In genomic region chr8:64784235-64784634, GRCm38 (mm10) we compare ENCODE assay signal across 21 mouse cellular contexts. TPM values are rescaled to one million over a fixed set of nuclear protein-coding genes. Genes with fewer than 3 reads are reported as not detected.
DNase-seq lines count a peak whose midpoint lies in the region; ATAC-seq and TF ChIP-seq lines count a peak whose summit lies in the region.
"Had no signal": no experiment of that assay in that cellular context is flagged by ENCODE, and none has a peak within 500 bp of the region (broad histone marks: within the 10 kb centered on the region; RNA-seq: fewer than 3 reads in every experiment).

No protein-coding gene starts in this region.

- WGBS in kidney, adult 2 months: 74% methylated on average over 5 of the region's 5 CpGs
- WGBS in kidney, embryonic 15.5 days: 81% methylated on average over 5 of the region's 5 CpGs
- WGBS in lung, postnatal 0 days: 66% methylated on average over 5 of the region's 5 CpGs
- 14% methylated on average over 5 of the region's 5 CpGs for WGBS in liver, embryonic 14.5 days (ENCODE audit: insufficient replicate concordance)
- WGBS in kidney, embryonic 14.5 days: 87% methylated on average over 5 of the region's 5 CpGs

- H3K27ac ChIP-seq in kidney, adult 2 months (ENCODE audit: insufficient read depth, low read depth, low read length): no peak overlapping the region
- H3K27ac ChIP-seq in kidney, embryonic 15.5 days: no peak overlapping the region
- H3K27ac ChIP-seq in lung, postnatal 0 days (ENCODE audit: low read length): no peak overlapping the region
- no peak overlapping the region for H3K27ac ChIP-seq in liver, embryonic 14.5 days
- H3K27ac ChIP-seq in kidney, embryonic 14.5 days (ENCODE audit: low read depth, low read length): no peak overlapping the region
- H3K27ac ChIP-seq: embryonic facial prominence, embryonic 13.5 days; forebrain, embryonic 12.5 days; heart, embryonic 13.5 days; hindbrain, embryonic 12.5 days had no signal

- H3K4me3 ChIP-seq in kidney, adult 2 months (ENCODE audit: insufficient read depth, low read depth, low read length): no peak overlapping the region
- H3K4me3 ChIP-seq in kidney, embryonic 15.5 days (replicated peaks): no peak overlapping the region
- H3K4me3 ChIP-seq in lung, postnatal 0 days (ENCODE audit: low read depth, low read length): no peak overlapping the region
- H3K4me3 ChIP-seq in liver, embryonic 14.5 days (ENCODE audit: insufficient read depth in 1 of 2, low read depth in 2 of 2, low read length in 2 of 2): no peak overlapping the region
- H3K4me3 ChIP-seq in kidney, embryonic 14.5 days (ENCODE audit: low read length): no peak overlapping the region
- H3K4me3 ChIP-seq: embryonic facial prominence, embryonic 13.5 days; forebrain, embryonic 12.5 days; heart, embryonic 13.5 days; hindbrain, embryonic 12.5 days had no signal

- no peaks in the 10 kb centered on the region for H3K27me3 ChIP-seq in kidney, adult 2 months (replicated peaks; ENCODE audit: control insufficient read depth, insufficient read depth, low read length)
- H3K27me3 ChIP-seq in kidney, embryonic 15.5 days: no peaks in the 10 kb centered on the region
- H3K27me3 ChIP-seq in lung, postnatal 0 days (replicated peaks; ENCODE audit: insufficient read depth, low read length): no peaks in the 10 kb centered on the region
- no peaks in the 10 kb centered on the region for H3K27me3 ChIP-seq in liver, embryonic 14.5 days (ENCODE audit: control insufficient read depth, insufficient read depth, low read length)
- H3K27me3 ChIP-seq in kidney, embryonic 14.5 days (ENCODE audit: control insufficient read depth, insufficient read depth, low read length): no peaks in the 10 kb centered on the region
- H3K27me3 ChIP-seq: CH12.LX; embryonic facial prominence, embryonic 13.5 days; forebrain, embryonic 12.5 days; heart, embryonic 13.5 days; hindbrain, embryonic 12.5 days had no signal

- DNase-seq in kidney, adult 2 months: peak; percentile 47
- no peak for DNase-seq in lung, postnatal 0 days (ENCODE audit: low spot score)
- DNase-seq in lung, postnatal 4 days: no peak
- DNase-seq in liver, embryonic 14.5 days (ENCODE audit: low read depth in 3 of 3, low spot score in 3 of 3): peak in 1 of 3 experiments; percentile 12
- no peak for DNase-seq in adrenal gland, postnatal 14 days
- DNase-seq: adrenal gland, postnatal 10 days; cerebellum, adult 18-20 months; cerebellum, adult 9-11 months; cerebellum, postnatal 36 days; gastrocnemius, postnatal 25 days; heart, postnatal 4 days had no signal

- TF ChIP-seq CTCF in kidney, adult 2 months (conservative IDR thresholded peaks at IDR 0.05; ENCODE audit: insufficient read depth, insufficient read length, low read depth, low read length): no peak
- TF ChIP-seq CTCF in lung, postnatal 0 days (IDR thresholded peaks at IDR 0.05): no peak
- no peak for TF ChIP-seq CTCF in liver, embryonic 14.5 days (IDR thresholded peaks at IDR 0.05; ENCODE audit: low read depth)

- no peaks in the 10 kb centered on the region for H3K9me3 ChIP-seq in kidney, embryonic 15.5 days (replicated peaks)
- no peaks in the 10 kb centered on the region for H3K9me3 ChIP-seq in lung, postnatal 0 days (ENCODE audit: low read length)
- H3K9me3 ChIP-seq in liver, embryonic 14.5 days (ENCODE audit: control insufficient read depth, low read length): no peaks in the 10 kb centered on the region
- H3K9me3 ChIP-seq in kidney, embryonic 14.5 days (ENCODE audit: control insufficient read depth, low read length): no peaks in the 10 kb centered on the region
- H3K9me3 ChIP-seq: embryonic facial prominence, embryonic 13.5 days; forebrain, embryonic 12.5 days; heart, embryonic 13.5 days; hindbrain, embryonic 12.5 days had no signal

- no peaks in the 10 kb centered on the region; the same call in 1 of the 2 replicates for H3K4me1 ChIP-seq in kidney, adult 2 months (ENCODE audit: control insufficient read depth, insufficient read depth, low read length)
- H3K4me1 ChIP-seq in kidney, embryonic 15.5 days: no peaks in the 10 kb centered on the region
- H3K4me1 ChIP-seq in lung, postnatal 0 days (ENCODE audit: insufficient read depth, low read depth, low read length): no peaks in the 10 kb centered on the region
- peaks cover 3 to 33% of the 10 kb centered on the region in 2 experiments; a peak in 3 of 4 replicates for H3K4me1 ChIP-seq in liver, embryonic 14.5 days (replicated peaks; ENCODE audit: control insufficient read depth in 2 of 2, insufficient read depth in 2 of 2, low read length in 1 of 2)
- no peaks in the 10 kb centered on the region for H3K4me1 ChIP-seq in kidney, embryonic 14.5 days (ENCODE audit: control insufficient read depth, insufficient read depth, low read length)
- H3K4me1 ChIP-seq: forebrain, embryonic 12.5 days; hindbrain, embryonic 12.5 days had no signal

- no peak for ATAC-seq in kidney, embryonic 15.5 days (replicated peaks; ENCODE audit: low FRiP score)
- ATAC-seq in lung, postnatal 0 days: no peak
- peak; percentile 52; the same call in 1 of the 2 replicates for ATAC-seq in liver, embryonic 14.5 days (ENCODE audit: insufficient read depth)
- ATAC-seq in megakaryocyte-erythroid progenitor cell, adult 5-6 weeks (replicated peaks; ENCODE audit: low FRiP score, low TSS enrichment, poor library complexity, severe bottlenecking): peak; percentile 46
- ATAC-seq in kidney, embryonic 14.5 days (ENCODE audit: low FRiP score, low TSS enrichment): no peak
- ATAC-seq: forebrain, embryonic 16.5 days; hindbrain, embryonic 16.5 days had no signal

- peak; percentile 28; the same call in 1 of the 2 replicates for TF ChIP-seq EP300 in lung, postnatal 0 days (IDR thresholded peaks at IDR 0.05)
- TF ChIP-seq EP300 in liver, embryonic 14.5 days (IDR thresholded peaks at IDR 0.05; ENCODE audit: low read depth): peak; percentile 46; the same call in 1 of the 2 replicates

- H3K4me2 ChIP-seq in kidney, embryonic 15.5 days: no peak overlapping the region
- H3K4me2 ChIP-seq in lung, postnatal 0 days (replicated peaks; ENCODE audit: low read depth, low read length): no peak overlapping the region
- no peak overlapping the region for H3K4me2 ChIP-seq in liver, embryonic 14.5 days (ENCODE audit: low read depth)
- H3K4me2 ChIP-seq in kidney, embryonic 14.5 days (replicated peaks; ENCODE audit: low read depth, low read length): no peak overlapping the region
- H3K4me2 ChIP-seq: embryonic facial prominence, embryonic 13.5 days; forebrain, embryonic 12.5 days; heart, embryonic 13.5 days; hindbrain, embryonic 12.5 days had no signal

- H3K9ac ChIP-seq in kidney, embryonic 15.5 days: no peak overlapping the region
- no peak overlapping the region for H3K9ac ChIP-seq in lung, postnatal 0 days (replicated peaks; ENCODE audit: low read depth)
- no peak overlapping the region for H3K9ac ChIP-seq in liver, embryonic 14.5 days (replicated peaks)
- H3K9ac ChIP-seq in kidney, embryonic 14.5 days (ENCODE audit: low read depth, low read length): no peak overlapping the region
- H3K9ac ChIP-seq: embryonic facial prominence, embryonic 13.5 days; forebrain, embryonic 12.5 days; heart, embryonic 13.5 days; hindbrain, embryonic 12.5 days had no signal

- H3K36me3 ChIP-seq in kidney, adult 2 months (ENCODE audit: control insufficient read depth, insufficient read depth, low read length): no peaks in the 10 kb centered on the region
- no peaks in the 10 kb centered on the region for H3K36me3 ChIP-seq in kidney, embryonic 15.5 days
- no peaks in the 10 kb centered on the region for H3K36me3 ChIP-seq in lung, postnatal 0 days (ENCODE audit: insufficient read depth, low read length)
- no peaks in the 10 kb centered on the region for H3K36me3 ChIP-seq in liver, embryonic 14.5 days (replicated peaks; ENCODE audit: control insufficient read depth, insufficient read depth, low read depth)
- H3K36me3 ChIP-seq in kidney, embryonic 14.5 days (ENCODE audit: control insufficient read depth, insufficient read depth, low read length): 0 out of 2 replicates have a peak, but pooled peaks cover 2% of the 10 kb centered on the region
- H3K36me3 ChIP-seq: hindbrain, embryonic 12.5 days had no signal

- no peak for TF ChIP-seq POLR2A in kidney, adult 2 months (IDR thresholded peaks at IDR 0.05; ENCODE audit: low read depth, low read length)

RNA-seq across cellular contexts. Expression of gene Msmo1, which starts 50.6 kb away (rescaled TPM):
- 15.8 and 15.9 TPM in 2 replicates for polyA plus RNA-seq in kidney, adult 2 months (2012; rRNA removed)
- 87.6 and 94.4 TPM in 2 replicates for polyA plus RNA-seq in kidney, embryonic 15.5 days (2015; fragmentation: Nextera tagmentation; extraction: Ambion mirVana)
- polyA plus RNA-seq in lung, postnatal 0 days (2015; fragmentation: Nextera tagmentation; extraction: Ambion mirVana): 83.1 and 87.7 TPM in 2 replicates
- polyA plus RNA-seq in liver, embryonic 14.5 days (2012; rRNA removed): 51.4 and 57.1 TPM in 2 replicates
- polyA plus RNA-seq in liver, embryonic 14.5 days (2014; fragmentation: Nextera tagmentation; extraction: Ambion mirVana): 119 and 131 TPM in 2 replicates
- total RNA-seq in megakaryocyte-erythroid progenitor cell, adult 5-6 weeks (2014; fragmentation: Nextera tagmentation): 11.6 and 16.3 TPM in 2 replicates
- 48.3 and 69.4 TPM in 2 replicates for total RNA-seq in megakaryocyte-erythroid progenitor cell, adult 5-6 weeks (2017)
- 97.8 and 131 TPM in 2 replicates for total RNA-seq in adrenal gland, postnatal 14 days (2021)
- 91.6 and 116 TPM in 2 replicates for polyA plus RNA-seq in kidney, embryonic 14.5 days (2014; fragmentation: Nextera tagmentation; extraction: Ambion mirVana)

Comparison
In these comparisons a context has a peak if more than half of its experiments do, and no peak if none do; other contexts are left out.
1. ATAC-seq: peak in liver, embryonic 14.5 days (single experiment) and megakaryocyte-erythroid progenitor cell, adult 5-6 weeks (single experiment); none in kidney, embryonic 15.5 days (single experiment), lung, postnatal 0 days (single experiment) and kidney, embryonic 14.5 days (single experiment).